Mouse (Mus musculus) limb, embryonic 13.5 days (tissue): ENCODE results near the gene Naip1. TPM values are rescaled to one million over a fixed set of nuclear protein-coding genes. Genes with fewer than 3 reads are reported as not detected.
"Not testable (repeated sequence)": the region's sequence is repeated elsewhere in the genome, so short reads cannot be mapped to it uniquely, and the experiment has no call there.

Experiments used
- ATAC-seq: fragments of 200-750 bp; cut with Nextera tagmentation; 2 replicates; pipeline ENCODE4 v1.8.0; 2017; ENCODE audit warnings: low read depth, moderate number of reproducible peaks, moderate TSS enrichment; ENCODE audit not compliant: low FRiP score
- H3K27ac ChIP-seq: fragments of 300-500 bp; sonication (generic); 2 replicates; pipeline ENCODE4 v1.5.1; 2015; ENCODE audit warnings: inconsistent platforms, mild to moderate bottlenecking, moderate library complexity
- H3K27me3 ChIP-seq: fragments of 300-500 bp; sonication (generic); 2 replicates; pipeline ENCODE4 v1.6.1; 2015; ENCODE audit warnings: mild to moderate bottlenecking, inconsistent platforms
- H3K36me3 ChIP-seq: fragments of 300-500 bp; sonication (generic); 2 replicates; pipeline ENCODE4 v1.6.1; 2015; ENCODE audit warnings: inconsistent platforms, mild to moderate bottlenecking, moderate library complexity
- H3K4me1 ChIP-seq: fragments of 300-500 bp; sonication (generic); 2 replicates; pipeline ENCODE4 v1.6.1; 2015; ENCODE audit warnings: inconsistent platforms
- H3K4me2 ChIP-seq: fragments of 300-500 bp; sonication (generic); replicated peaks from 2 replicates; pipeline ENCODE4 v1.6.1; 2015; ENCODE audit warnings: inconsistent platforms, mild to moderate bottlenecking, moderate library complexity
- H3K4me3 ChIP-seq: fragments of 300-500 bp; sonication (generic); 2 replicates; pipeline ENCODE4 v1.5.1; 2015; ENCODE audit warnings: moderate library complexity, mild to moderate bottlenecking, inconsistent platforms
- H3K9ac ChIP-seq: fragments of 300-500 bp; sonication (generic); 2 replicates; pipeline ENCODE4 v1.6.1; 2015; ENCODE audit warnings: mild to moderate bottlenecking, inconsistent platforms
- H3K9me3 ChIP-seq: fragments of 300-500 bp; sonication (generic); 2 replicates; pipeline ENCODE4 v1.6.1; 2016; ENCODE audit warnings: inconsistent platforms
- WGBS: fragments of 180-500 bp; shearing (Covaris S2); methylation state at CpG from one replicate; pipeline ENCODE4 v1.1.7; 2015; 5-methylcytosine and 5-hydroxymethylcytosine counted together
- polyA plus RNA-seq: library from polyadenylated mRNA; unstranded; fragments of >200 nt; fragmentation: Nextera tagmentation; extraction: Ambion mirVana; gene quantifications from 2 replicates; pipeline ENCODE4 v1.2.1, GENCODE M21; 2015

The Naip1 gene
- polyA plus RNA-seq, 1 experiment from 2014 or later: 0.04 TPM

DNA sequence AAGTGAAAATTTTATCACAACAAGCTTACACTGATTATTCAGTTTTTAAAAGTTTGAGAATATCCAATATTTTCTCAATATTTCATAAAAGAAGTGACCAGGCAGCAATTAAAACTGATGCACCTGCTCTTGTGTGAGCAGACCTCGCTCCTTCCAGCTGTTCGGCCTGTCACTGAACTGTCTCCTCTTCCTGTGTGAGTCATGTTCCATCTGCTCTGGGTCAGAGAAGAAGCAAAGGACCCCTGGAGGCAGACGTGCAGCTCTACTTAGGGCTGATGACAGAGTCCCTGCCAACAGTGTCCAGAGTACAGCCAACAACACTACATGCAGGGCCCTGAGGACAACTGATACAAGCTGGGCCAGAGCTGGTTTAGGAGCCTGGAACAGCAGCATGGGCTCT lies 12.6 kb downstream of the Naip1 start:
- no peaks in the 10 kb centered on the region for H3K27me3 ChIP-seq
- no peaks in the 10 kb centered on the region for H3K36me3 ChIP-seq
- H3K4me1 ChIP-seq: no peaks in the 10 kb centered on the region
- no peak for ATAC-seq
- H3K9ac ChIP-seq: no peak overlapping the region
- no peak overlapping the region for H3K4me3 ChIP-seq
- no peaks in the 10 kb centered on the region; the same call in 1 of the 2 replicates for H3K9me3 ChIP-seq
- no peak overlapping the region for H3K4me2 ChIP-seq
- 68% methylated on average over 3 of the region's 3 CpGs for WGBS
- no peak overlapping the region for H3K27ac ChIP-seq

DNA sequence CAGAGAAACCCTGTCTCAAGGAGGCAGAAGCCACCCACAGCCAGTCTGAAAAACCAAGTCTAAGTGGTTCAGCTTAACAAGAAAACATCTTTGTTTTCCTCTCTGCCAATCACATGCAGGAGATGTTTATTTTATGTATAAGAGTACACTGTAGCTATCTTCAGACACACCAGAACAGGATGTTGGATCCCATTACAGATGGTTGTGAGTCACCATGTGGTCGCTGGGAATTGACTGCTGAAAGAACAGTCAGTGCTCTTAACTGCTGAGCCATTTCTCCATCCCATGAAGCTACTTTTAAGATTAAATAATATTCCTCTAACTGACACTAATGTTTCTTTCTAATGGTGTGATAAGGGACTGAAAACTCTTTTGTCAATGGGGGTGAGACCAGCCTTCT lies 14.0 kb downstream of the Naip1 start:
- Histone ChIP-seq H3K4me2 (no peak overlapping the region), H3K36me3 (no peaks in the 10 kb centered on the region), H3K27ac (no peak overlapping the region), H3K9ac (no peak overlapping the region), H3K9me3 (no peaks in the 10 kb centered on the region; the same call in 1 of the 2 replicates), H3K4me3 (no peak overlapping the region), H3K27me3 (no peaks in the 10 kb centered on the region), H3K4me1 (no peaks in the 10 kb centered on the region)
- ATAC-seq: no peak
- WGBS: 61% methylated on average over 1 of the region's 1 CpGs

DNA sequence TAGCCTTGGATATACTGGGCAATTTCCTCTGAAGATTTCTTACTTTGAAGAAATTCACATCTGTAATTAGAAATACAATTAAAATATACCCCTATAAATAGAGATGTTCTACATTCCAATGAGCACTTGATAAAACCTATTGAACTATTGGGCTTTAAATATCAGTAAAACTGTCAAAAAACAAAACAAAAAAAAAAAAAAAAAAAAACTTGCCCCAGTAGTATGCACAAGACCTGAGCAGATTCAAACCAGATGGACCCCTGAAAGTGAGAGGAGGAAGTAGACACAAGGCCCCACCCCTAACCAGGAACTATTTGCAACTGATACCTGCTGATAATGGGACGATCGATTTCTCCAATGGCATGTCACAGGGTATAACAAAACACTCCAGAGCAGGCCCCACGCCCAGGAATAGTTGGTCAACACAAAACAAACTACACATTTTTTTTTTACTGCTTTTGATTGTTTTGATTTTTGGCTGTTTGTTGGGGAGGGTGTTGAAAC lies 15.3 kb downstream of the Naip1 start:
- Histone ChIP-seq H3K27ac (no peak overlapping the region), H3K9ac (no peak overlapping the region), H3K4me3 (no peak overlapping the region), H3K4me2 (no peak overlapping the region), H3K4me1 (no peaks in the 10 kb centered on the region), H3K36me3 (no peaks in the 10 kb centered on the region), H3K9me3 (no peaks in the 10 kb centered on the region; the same call in 1 of the 2 replicates), H3K27me3 (no peaks in the 10 kb centered on the region)
- 74% methylated on average over 3 of the region's 3 CpGs for WGBS
- ATAC-seq: no peak

DNA sequence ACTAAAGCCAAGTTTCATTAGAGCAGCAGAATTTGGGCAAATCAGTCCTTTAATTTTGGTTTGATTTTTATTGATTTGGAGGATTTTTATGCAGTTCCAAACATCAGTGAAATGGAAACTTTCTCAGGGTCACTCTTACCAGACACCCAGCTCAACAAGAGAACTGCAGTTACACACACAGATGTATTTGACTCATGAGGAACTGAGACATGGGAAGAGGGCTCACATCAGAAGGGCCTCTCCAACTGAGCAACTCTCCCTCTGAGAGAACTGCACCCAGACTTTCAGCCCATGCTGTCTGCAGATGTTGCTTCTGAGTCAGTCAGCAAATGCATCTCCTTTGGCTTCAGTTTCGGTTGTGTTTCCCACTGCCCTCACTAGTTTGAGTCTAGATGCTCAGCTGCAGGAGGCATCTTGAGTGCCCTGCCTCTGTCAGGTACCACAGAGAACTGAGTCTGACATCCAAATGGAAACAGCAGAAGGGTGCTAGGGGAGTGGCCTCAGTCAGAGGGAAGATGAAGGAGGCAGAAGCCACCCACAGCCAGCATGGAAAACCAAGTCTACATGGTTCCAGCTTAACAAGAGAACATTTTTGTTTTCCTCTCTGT lies 16.0 kb downstream of the Naip1 start:
- not testable (repeated sequence) for H3K36me3 ChIP-seq
- WGBS: 71% methylated on average over 1 of the region's 1 CpGs

DNA sequence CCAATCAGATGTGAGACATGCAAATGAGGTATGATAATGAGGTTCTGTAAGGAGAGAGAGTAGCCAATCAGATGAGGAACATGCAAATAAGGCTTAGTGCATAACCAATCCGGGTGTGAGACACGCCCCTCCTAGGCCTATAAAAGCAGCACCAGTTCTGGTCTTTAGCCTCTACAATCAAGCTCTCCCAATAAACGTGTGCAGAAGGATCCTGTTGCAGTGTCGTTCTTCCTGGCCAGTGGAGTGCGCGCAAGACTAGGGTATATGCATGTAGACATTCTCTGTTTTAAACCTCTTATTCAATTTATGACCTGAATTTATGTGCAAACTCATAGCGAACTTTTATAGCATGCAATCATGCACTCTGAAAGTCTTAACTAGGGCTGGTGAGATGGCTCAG lies 32.7 kb downstream of the Naip1 start:
- not testable (repeated sequence) for ATAC-seq, H3K9ac ChIP-seq, H3K27ac ChIP-seq, H3K4me1 ChIP-seq, H3K27me3 ChIP-seq, H3K4me2 ChIP-seq, H3K4me3 ChIP-seq, H3K36me3 ChIP-seq
- peaks cover 13% of the 10 kb centered on the region; the same call in 1 of the 2 replicates for H3K9me3 ChIP-seq
- WGBS: 80% methylated on average over 7 of the region's 7 CpGs

More for the DNA sequence above, 16.0 kb downstream of the Naip1 start:
- H3K27ac ChIP-seq, H3K4me2 ChIP-seq, H3K9ac ChIP-seq, H3K4me1 ChIP-seq, H3K27me3 ChIP-seq, H3K9me3 ChIP-seq, H3K4me3 ChIP-seq, ATAC-seq: not testable (repeated sequence)

DNA sequence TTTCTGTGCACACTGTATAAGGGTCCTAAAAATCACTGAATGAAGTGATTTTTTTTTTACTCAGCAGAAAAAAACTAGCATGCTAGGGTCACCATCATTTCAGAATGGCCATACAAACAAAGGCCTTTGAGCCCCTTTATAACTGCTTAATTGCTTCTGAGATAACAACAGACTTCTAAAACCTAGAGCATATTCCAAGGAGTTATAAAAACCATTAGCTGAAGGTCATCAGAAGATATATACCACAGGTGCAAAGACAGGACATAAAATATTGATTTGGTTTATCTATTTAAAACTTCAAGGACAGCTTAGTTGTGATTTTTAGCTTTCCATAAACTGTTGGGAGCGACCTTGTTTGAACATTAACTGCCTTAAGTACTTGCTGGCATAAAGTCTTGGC lies 38.2 kb downstream of the Naip1 start:
- H3K9ac ChIP-seq: no peak overlapping the region
- H3K27me3 ChIP-seq: no peaks in the 10 kb centered on the region
- H3K27ac ChIP-seq: no peak overlapping the region
- H3K4me2 ChIP-seq: no peak overlapping the region
- no peak overlapping the region for H3K4me3 ChIP-seq
- 67% methylated on average over 1 of the region's 1 CpGs for WGBS
- H3K36me3 ChIP-seq: no peaks in the 10 kb centered on the region
- H3K4me1 ChIP-seq: no peaks in the 10 kb centered on the region
- H3K9me3 ChIP-seq: peaks cover 14% of the 10 kb centered on the region; the same call in 1 of the 2 replicates
- no peak for ATAC-seq

DNA sequence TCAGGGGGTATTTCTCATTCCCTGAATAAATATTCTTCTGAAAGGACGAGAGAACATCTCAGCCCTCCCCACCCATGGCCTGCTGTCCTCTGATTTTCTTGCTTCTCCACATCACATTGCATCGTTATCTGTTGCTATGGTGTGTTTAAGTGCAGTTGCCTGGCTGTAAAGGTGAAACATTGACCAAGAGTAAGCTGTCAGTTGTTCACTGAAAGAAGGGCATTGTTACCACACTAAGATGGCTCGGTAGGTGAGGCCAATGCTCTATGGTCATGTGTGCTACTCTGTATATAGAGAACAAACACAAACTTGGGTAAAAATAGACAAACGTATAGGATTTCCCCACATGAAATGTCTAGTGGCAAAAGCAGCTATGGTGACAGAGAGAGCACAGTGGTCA lies 42.8 kb downstream of the Naip1 start:
- ATAC-seq: no peak
- no peaks in the 10 kb centered on the region for H3K27me3 ChIP-seq
- no peak overlapping the region for H3K4me2 ChIP-seq
- WGBS: 79% methylated on average over 4 of the region's 4 CpGs
- H3K9ac ChIP-seq: no peak overlapping the region
- no peak overlapping the region for H3K4me3 ChIP-seq
- H3K9me3 ChIP-seq: no peaks in the 10 kb centered on the region
- no peaks in the 10 kb centered on the region for H3K4me1 ChIP-seq
- no peaks in the 10 kb centered on the region for H3K36me3 ChIP-seq
- no peak overlapping the region for H3K27ac ChIP-seq

DNA sequence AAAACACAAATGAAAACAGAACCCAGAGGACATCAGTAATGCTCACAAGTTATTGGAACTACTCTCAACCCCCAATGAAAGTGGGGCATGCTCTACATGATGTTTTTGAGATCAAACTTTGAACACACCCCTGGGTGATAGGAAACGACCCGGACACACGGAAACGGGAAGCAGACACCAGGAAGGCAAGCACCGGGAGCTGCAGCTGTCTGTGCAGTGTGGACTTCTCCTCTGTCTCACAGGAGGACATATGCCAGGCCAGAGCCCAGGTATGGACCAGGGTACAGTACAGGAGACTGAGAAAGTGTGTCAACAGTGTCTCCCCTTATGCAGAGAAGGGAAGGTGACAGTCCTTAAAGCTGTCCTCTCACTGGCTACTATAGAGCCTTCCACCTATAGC lies 43.5 kb downstream of the Naip1 start:
- Histone ChIP-seq H3K9me3 (no peaks in the 10 kb centered on the region), H3K4me3 (no peak overlapping the region), H3K36me3 (no peaks in the 10 kb centered on the region), H3K4me2 (no peak overlapping the region), H3K27ac (no peak overlapping the region), H3K9ac (no peak overlapping the region), H3K27me3 (no peaks in the 10 kb centered on the region), H3K4me1 (no peaks in the 10 kb centered on the region)
- 80% methylated on average over 5 of the region's 5 CpGs for WGBS
- no peak for ATAC-seq

DNA sequence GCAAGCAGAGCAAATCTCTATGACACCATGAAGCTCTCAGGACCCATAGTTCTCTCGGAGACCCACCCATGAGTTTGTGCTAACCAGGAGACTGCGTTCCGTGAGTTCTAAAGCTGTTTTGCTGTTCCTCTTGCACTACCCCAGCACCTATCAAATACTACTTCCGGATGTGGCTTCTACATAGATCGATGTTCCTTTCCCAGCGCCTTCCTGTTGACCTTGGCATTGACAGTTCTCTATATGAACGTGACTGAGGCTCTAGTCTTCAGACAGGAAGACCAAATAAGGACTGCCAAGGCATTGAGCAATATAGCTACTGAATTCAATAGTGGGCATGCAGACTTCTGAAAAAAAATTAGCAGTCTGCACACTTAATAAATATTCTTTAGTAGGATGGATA lies 44.4 kb downstream of the Naip1 start:
- H3K4me3 ChIP-seq: no peak overlapping the region
- no peak overlapping the region for H3K9ac ChIP-seq
- no peaks in the 10 kb centered on the region for H3K9me3 ChIP-seq
- H3K4me2 ChIP-seq: no peak overlapping the region
- H3K27ac ChIP-seq: no peak overlapping the region
- H3K4me1 ChIP-seq: no peaks in the 10 kb centered on the region
- 85% methylated on average over 7 of the region's 7 CpGs for WGBS
- ATAC-seq: no peak
- no peaks in the 10 kb centered on the region for H3K27me3 ChIP-seq
- no peaks in the 10 kb centered on the region for H3K36me3 ChIP-seq

DNA sequence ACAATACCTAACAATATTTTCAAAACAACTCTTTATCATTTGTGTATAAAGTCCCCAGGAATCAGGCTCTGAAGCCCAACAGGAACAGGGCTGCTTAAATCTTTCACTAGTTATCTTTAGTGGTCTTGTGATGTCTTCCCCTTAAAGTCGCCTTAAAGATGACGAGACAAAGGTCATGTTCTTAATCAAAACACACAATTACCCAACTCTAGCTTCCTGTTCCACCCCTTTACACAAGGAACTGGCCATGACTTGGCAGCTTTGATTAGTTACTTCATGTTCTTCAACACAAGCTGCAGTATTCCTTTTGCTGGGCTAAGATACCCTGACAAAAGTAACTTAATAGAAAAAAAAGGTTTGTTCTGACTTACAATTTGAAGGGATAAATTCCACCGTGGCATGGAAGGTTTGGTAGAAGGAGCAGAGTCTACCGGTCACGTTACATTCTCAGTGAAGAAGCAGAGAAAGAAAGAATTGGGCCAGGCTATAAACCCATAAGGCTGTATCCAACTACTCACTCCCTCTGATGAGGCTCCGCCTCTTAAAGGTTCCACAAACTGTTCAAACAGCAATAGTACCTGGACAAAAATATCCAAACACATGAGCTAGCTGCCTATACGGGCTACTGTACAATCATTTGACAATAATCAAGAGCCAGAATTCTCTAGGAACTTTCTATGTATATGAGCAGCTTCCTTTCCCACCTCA lies 49.6 kb downstream of the Naip1 start:
- H3K9me3 ChIP-seq: not testable (repeated sequence)

DNA sequence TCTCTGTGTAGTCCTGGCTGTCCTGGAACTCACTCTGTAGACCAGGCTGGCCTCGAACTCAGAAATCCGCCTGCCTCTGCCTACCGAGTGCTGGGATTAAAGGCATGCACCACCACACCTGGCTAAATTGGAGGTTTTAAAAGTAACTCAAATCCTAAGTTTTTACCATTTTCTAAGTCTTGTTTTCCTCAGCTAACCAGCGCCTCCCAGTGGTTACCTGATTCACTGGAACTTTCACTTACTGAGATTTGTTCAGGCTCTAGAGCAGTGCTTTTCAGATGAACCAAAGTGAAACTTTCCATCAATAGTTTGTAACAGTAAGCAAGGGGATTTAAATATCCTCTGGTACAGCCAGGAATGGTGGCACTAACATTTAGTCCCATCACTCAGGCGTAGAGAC lies 61.6 kb downstream of the Naip1 start:
- not testable (repeated sequence) for H3K27me3 ChIP-seq, H3K4me3 ChIP-seq, H3K9ac ChIP-seq, H3K4me2 ChIP-seq, H3K27ac ChIP-seq, H3K9me3 ChIP-seq, H3K36me3 ChIP-seq, ATAC-seq, H3K4me1 ChIP-seq
- 22% methylated on average over 5 of the region's 5 CpGs for WGBS

More for the DNA sequence above, 49.6 kb downstream of the Naip1 start:
- not testable (repeated sequence) for H3K4me3 ChIP-seq, H3K9ac ChIP-seq, H3K4me1 ChIP-seq, H3K36me3 ChIP-seq, ATAC-seq, H3K27ac ChIP-seq, H3K27me3 ChIP-seq, H3K4me2 ChIP-seq
- WGBS: 75% methylated on average over 7 of the region's 7 CpGs

DNA sequence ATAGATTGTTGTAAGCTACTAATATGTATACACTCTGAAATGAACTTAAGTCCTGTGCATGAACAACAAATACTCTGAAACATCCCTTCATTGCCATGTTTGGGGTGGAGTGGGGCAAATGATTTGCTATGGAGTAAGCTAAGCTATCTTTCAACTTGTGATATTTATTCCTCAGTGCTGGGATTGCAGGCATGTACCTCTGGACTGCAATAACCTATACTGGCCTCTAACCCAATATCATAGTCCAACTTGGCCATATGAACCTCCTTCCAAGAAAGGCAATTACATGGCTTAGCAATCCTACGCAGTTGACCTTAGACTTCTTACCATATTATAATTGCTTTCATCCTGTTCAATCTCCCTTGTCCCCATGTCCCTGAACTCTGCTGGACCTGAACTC lies 82.1 kb downstream of the Naip1 start:
- ATAC-seq: no peak
- Histone ChIP-seq H3K9me3 (no peaks in the 10 kb centered on the region; the same call in 1 of the 2 replicates), H3K27ac (no peak overlapping the region), H3K4me3 (no peak overlapping the region), H3K9ac (no peak overlapping the region), H3K4me1 (no peaks in the 10 kb centered on the region), H3K36me3 (no peaks in the 10 kb centered on the region), H3K27me3 (no peaks in the 10 kb centered on the region), H3K4me2 (no peak overlapping the region)
- 94% methylated on average over 1 of the region's 1 CpGs for WGBS
